Mouse (Mus musculus) heart, adult 8-10 months (tissue): Measurements from ENCODE around the gene Ahsg. TPM values are rescaled to one million over a fixed set of nuclear protein-coding genes. Genes with fewer than 3 reads are reported as not detected.
"Not testable (repeated sequence)": the region's sequence is repeated elsewhere in the genome, so short reads cannot be mapped to it uniquely, and the experiment has no call there.

Experiments
- DNase-seq: peaks from one replicate; pipeline ENCODE4 v3.0.0; 2022; ENCODE audit warnings: low spot score
- total RNA-seq, 4 experiments: library from RNA; stranded (reverse); gene quantifications; 2 replicates each; pipeline ENCODE4 v1.2.4; 2022

Gene Ahsg
- total RNA-seq, 4 experiments from 2014 or later: 5.3 to 8.9 (median 6.8) TPM

GRCm38 (mm10) chr16:22938541-22938940 is 47.5 kb downstream of the Ahsg start:
- no peak for DNase-seq

- DNase-seq: no peak
Measured at GRCm38 (mm10) chr16:22939120-22939695, 48.1 kb downstream of the Ahsg start.

- not testable (repeated sequence) for DNase-seq
Measured at GRCm38 (mm10) chr16:22941825-22942476, 50.9 kb downstream of the Ahsg start.

- no peak for DNase-seq
Measured at GRCm38 (mm10) chr16:22947371-22947770, 56.3 kb downstream of the Ahsg start.

Other genes with a start within 250 kb of the Ahsg start
- gene Dgkg, start 234.1 kb upstream of the Ahsg start, total RNA-seq: under 1 TPM; 0.08 to 0.72 (median 0.34) TPM
- not detected for gene Crygs, start 79.7 kb upstream of the Ahsg start, total RNA-seq
- gene Tbccd1, start 33.6 kb upstream of the Ahsg start, total RNA-seq: 10 to 100 TPM; 10.8 to 13.5 (median 12.1) TPM
- gene Dnajb11, start 33.4 kb upstream of the Ahsg start, total RNA-seq: 10 to 100 TPM; 43.8 to 68.4 (median 55.3) TPM
- gene Fetub, start 27.1 kb downstream of the Ahsg start, total RNA-seq: under 1 TPM in 3 of 4 experiments, not detected in 1; 0.16 to 0.28 (median 0.20) TPM
- not detected for gene Hrg, start 59.8 kb downstream of the Ahsg start, total RNA-seq
- not detected for gene Kng2, start 138.2 kb downstream of the Ahsg start, total RNA-seq
- gene Kng1, start 166.6 kb downstream of the Ahsg start, total RNA-seq: not detected
- gene Eif4a2, start 216.2 kb downstream of the Ahsg start, total RNA-seq: 100 to 1,000 TPM; 355 to 426 (median 380) TPM
- 10 to 100 TPM in 1 of 4 experiments, 1 to 10 TPM in 3; 6.7 to 11.0 (median 7.6) TPM for gene Rfc4, start 236.5 kb downstream of the Ahsg start, total RNA-seq